Mouse (Mus musculus) effector memory CD4-positive, alpha-beta T cell, adult 5 months (primary cell): ENCODE results near the gene Gdi2. TPM values are rescaled to one million over a fixed set of nuclear protein-coding genes. Genes with fewer than 3 reads are reported as not detected.

Source experiments
- polyA plus RNA-seq: library from polyadenylated mRNA; unstranded; fragments of 100-300 nt; shearing (Covaris generic); gene quantifications from one replicate; pipeline ENCODE4 v1.2.1, GENCODE M21; 2017

The Gdi2 gene
- 533 TPM for polyA plus RNA-seq

GRCm38 (mm10) chr13:3537594-3538222 lies at the start of gene Gdi2:
TSS of gene Gdi2 (plus strand) at chr13:3538063.

GRCm38 (mm10) chr13:3610795-3611438 lies 73.1 kb downstream of the Gdi2 start, which contains the start of gene Fam208b:
TSS of gene Fam208b (minus strand) at chr13:3611108.

Other genes starting within 250 kb of the Gdi2 start
- 53.5 TPM for gene Fam208b, start 73.0 kb downstream of the Gdi2 start, polyA plus RNA-seq
- 31.4 TPM for gene Asb13, start 96.0 kb downstream of the Gdi2 start, polyA plus RNA-seq